Mouse (Mus musculus): ENCODE data around the gene Cass4. TPM values are rescaled to one million over a fixed set of nuclear protein-coding genes. Genes with fewer than 3 reads are reported as not detected.
A peak's percentile ranks its signal among the peaks of the same experiment; 100 is the strongest.

The Cass4 gene
- polyA plus RNA-seq, 1 experiment from 2014 or later: 1.1 TPM

- Histone ChIP-seq H3K4me2 (ENCODE audit: low read depth, low read length) (no peak overlapping the region), H3K27ac (replicated peaks; ENCODE audit: low read depth, low read length) (no peak overlapping the region), H3K36me3 (ENCODE audit: control insufficient read depth, insufficient read depth, low read length) (peaks cover 1% of the 10 kb centered on the region; the same call in 1 of the 2 replicates), H3K4me1 (ENCODE audit: control insufficient read depth, insufficient read depth, low read length) (peaks cover 6% of the 10 kb centered on the region; the same call in 1 of the 2 replicates), H3K4me3 (ENCODE audit: low read depth, low read length) (no peak overlapping the region), H3K9me3 (ENCODE audit: control insufficient read depth, low read length) (no peaks in the 10 kb centered on the region), H3K27me3 (replicated peaks; ENCODE audit: control insufficient read depth, insufficient read depth, low read length) (no peaks in the 10 kb centered on the region), H3K9ac (ENCODE audit: low read depth, low read length) (no peak overlapping the region)
- peak; percentile 54 for DNase-seq (ENCODE audit: low spot score)
- no peak for ATAC-seq (ENCODE audit: low read depth)
- 34% methylated on average over 6 of the region's 6 CpGs for WGBS
Measured at GRCm38 (mm10) chr2:172474970-172475369, 81.4 kb downstream of the Cass4 start.

- DNase-seq (ENCODE audit: low spot score): no peak
- Histone ChIP-seq H3K9me3 (ENCODE audit: control insufficient read depth, low read length) (no peaks in the 10 kb centered on the region), H3K9ac (ENCODE audit: low read depth, low read length) (no peak overlapping the region), H3K27ac (replicated peaks; ENCODE audit: low read depth, low read length) (no peak overlapping the region), H3K27me3 (replicated peaks; ENCODE audit: control insufficient read depth, insufficient read depth, low read length) (no peaks in the 10 kb centered on the region), H3K36me3 (ENCODE audit: control insufficient read depth, insufficient read depth, low read length) (no peaks in the 10 kb centered on the region), H3K4me1 (ENCODE audit: control insufficient read depth, insufficient read depth, low read length) (peaks cover 6% of the 10 kb centered on the region; the same call in 1 of the 2 replicates), H3K4me2 (ENCODE audit: low read depth, low read length) (no peak overlapping the region), H3K4me3 (ENCODE audit: low read depth, low read length) (no peak overlapping the region)
- WGBS: 19% methylated on average over 10 of the region's 10 CpGs
- ATAC-seq (ENCODE audit: low read depth): no peak
Measured at GRCm38 (mm10) chr2:172476707-172477260, 83.2 kb downstream of the Cass4 start.

- H3K4me1 ChIP-seq (ENCODE audit: control insufficient read depth, insufficient read depth, low read length): peaks cover 6% of the 10 kb centered on the region; the same call in 1 of the 2 replicates
- no peaks in the 10 kb centered on the region for H3K36me3 ChIP-seq (ENCODE audit: control insufficient read depth, insufficient read depth, low read length)
- no peak for ATAC-seq (ENCODE audit: low read depth)
- H3K9ac ChIP-seq (ENCODE audit: low read depth, low read length): no peak overlapping the region
- no peak overlapping the region for H3K4me2 ChIP-seq (ENCODE audit: low read depth, low read length)
- H3K27ac ChIP-seq (replicated peaks; ENCODE audit: low read depth, low read length): no peak overlapping the region
- H3K9me3 ChIP-seq (ENCODE audit: control insufficient read depth, low read length): no peaks in the 10 kb centered on the region
- no peaks in the 10 kb centered on the region for H3K27me3 ChIP-seq (replicated peaks; ENCODE audit: control insufficient read depth, insufficient read depth, low read length)
- DNase-seq (ENCODE audit: low spot score): no peak
- no peak overlapping the region for H3K4me3 ChIP-seq (ENCODE audit: low read depth, low read length)
- WGBS: 48% methylated on average over 3 of the region's 3 CpGs
Measured at GRCm38 (mm10) chr2:172477350-172477749, 83.8 kb downstream of the Cass4 start.

- no peak overlapping the region for H3K9ac ChIP-seq (ENCODE audit: low read depth, low read length)
- no peaks in the 10 kb centered on the region for H3K27me3 ChIP-seq (replicated peaks; ENCODE audit: control insufficient read depth, insufficient read depth, low read length)
- H3K4me3 ChIP-seq (ENCODE audit: low read depth, low read length): no peak overlapping the region
- WGBS: 0% methylated on average over 2 of the region's 2 CpGs
- H3K9me3 ChIP-seq (ENCODE audit: control insufficient read depth, low read length): no peaks in the 10 kb centered on the region
- no peak for ATAC-seq (ENCODE audit: low read depth)
- peak; percentile 70 for DNase-seq (ENCODE audit: low spot score)
- no peaks in the 10 kb centered on the region for H3K36me3 ChIP-seq (ENCODE audit: control insufficient read depth, insufficient read depth, low read length)
- H3K4me2 ChIP-seq (ENCODE audit: low read depth, low read length): no peak overlapping the region
- H3K4me1 ChIP-seq (ENCODE audit: control insufficient read depth, insufficient read depth, low read length): peaks cover 6% of the 10 kb centered on the region; the same call in 1 of the 2 replicates
- H3K27ac ChIP-seq (replicated peaks; ENCODE audit: low read depth, low read length): no peak overlapping the region
Measured at GRCm38 (mm10) chr2:172477860-172478259, 84.3 kb downstream of the Cass4 start.

GRCm38 (mm10) chr2:172480296-172480695, 86.7 kb downstream of the Cass4 start:
- DNase-seq (ENCODE audit: low spot score) (no peak), ATAC-seq (ENCODE audit: low read depth) (no peak)
- Histone ChIP-seq H3K4me2 (ENCODE audit: low read depth, low read length) (no peak overlapping the region), H3K27me3 (replicated peaks; ENCODE audit: control insufficient read depth, insufficient read depth, low read length) (no peaks in the 10 kb centered on the region), H3K27ac (replicated peaks; ENCODE audit: low read depth, low read length) (no peak overlapping the region), H3K4me3 (ENCODE audit: low read depth, low read length) (no peak overlapping the region), H3K36me3 (ENCODE audit: control insufficient read depth, insufficient read depth, low read length) (no peaks in the 10 kb centered on the region), H3K9ac (ENCODE audit: low read depth, low read length) (no peak overlapping the region), H3K9me3 (ENCODE audit: control insufficient read depth, low read length) (no peaks in the 10 kb centered on the region), H3K4me1 (ENCODE audit: control insufficient read depth, insufficient read depth, low read length) (0 out of 2 replicates have a peak, but pooled peaks cover 3% of the 10 kb centered on the region)
- WGBS: 62% methylated on average over 7 of the region's 7 CpGs

- H3K9ac ChIP-seq (ENCODE audit: low read depth, low read length): no peak overlapping the region
- H3K4me1 ChIP-seq (ENCODE audit: control insufficient read depth, insufficient read depth, low read length): 0 out of 2 replicates have a peak, but pooled peaks cover 3% of the 10 kb centered on the region
- WGBS: 80% methylated on average over 16 of the region's 16 CpGs
- ATAC-seq (ENCODE audit: low read depth) (no peak), DNase-seq (ENCODE audit: low spot score) (no peak)
- H3K27me3 ChIP-seq (replicated peaks; ENCODE audit: control insufficient read depth, insufficient read depth, low read length): no peaks in the 10 kb centered on the region
- H3K4me3 ChIP-seq (ENCODE audit: low read depth, low read length): no peak overlapping the region
- H3K9me3 ChIP-seq (ENCODE audit: control insufficient read depth, low read length): no peaks in the 10 kb centered on the region
- no peak overlapping the region for H3K27ac ChIP-seq (replicated peaks; ENCODE audit: low read depth, low read length)
- no peaks in the 10 kb centered on the region for H3K36me3 ChIP-seq (ENCODE audit: control insufficient read depth, insufficient read depth, low read length)
- no peak overlapping the region for H3K4me2 ChIP-seq (ENCODE audit: low read depth, low read length)
Measured at GRCm38 (mm10) chr2:172481654-172482385, 88.2 kb downstream of the Cass4 start.

Other genes starting within 250 kb of the Cass4 start
- 0.10 TPM in 1 of 2 replicates, not detected in the other for gene Mc3r, start 145.3 kb upstream of the Cass4 start, polyA plus RNA-seq (2014; fragmentation: Nextera tagmentation; extraction: Ambion mirVana)
- 13.1 and 16.0 TPM in 2 replicates for gene Fam210b, start 48.2 kb upstream of the Cass4 start, polyA plus RNA-seq (2014; fragmentation: Nextera tagmentation; extraction: Ambion mirVana)
- 79.2 and 96.2 TPM in 2 replicates for gene Aurka, start 23.3 kb upstream of the Cass4 start, polyA plus RNA-seq (2014; fragmentation: Nextera tagmentation; extraction: Ambion mirVana)
- gene Cstf1, start 23.1 kb upstream of the Cass4 start, polyA plus RNA-seq (2014; fragmentation: Nextera tagmentation; extraction: Ambion mirVana): 37.3 and 40.7 TPM in 2 replicates
- gene Rtf2, start 46.8 kb downstream of the Cass4 start, polyA plus RNA-seq (2014; fragmentation: Nextera tagmentation; extraction: Ambion mirVana): 65.3 and 68.3 TPM in 2 replicates
- gene Gcnt7, start 64.8 kb downstream of the Cass4 start, polyA plus RNA-seq (2014; fragmentation: Nextera tagmentation; extraction: Ambion mirVana): 0.67 and 0.98 TPM in 2 replicates
- gene Fam209, start 78.7 kb downstream of the Cass4 start, polyA plus RNA-seq (2014; fragmentation: Nextera tagmentation; extraction: Ambion mirVana): 0.43 TPM in 1 of 2 replicates, not detected in the other
- 8.9 and 9.8 TPM in 2 replicates for gene Tfap2c, start 155.8 kb downstream of the Cass4 start, polyA plus RNA-seq (2014; fragmentation: Nextera tagmentation; extraction: Ambion mirVana)

Measured in embryonic facial prominence, embryonic 14.5 days (tissue).